Mouse (Mus musculus) Patski (cell line): ENCODE results near the gene Sipa1l1. TPM values are rescaled to one million over a fixed set of nuclear protein-coding genes. Genes with fewer than 3 reads are reported as not detected.

Experiments used
- ATAC-seq: fragments of 100-300 bp; one replicate; pipeline ENCODE4 v1.8.0; 2021
- CTCF ChIA-PET: fragments of 350-600 bp; sonication (Branson Sonifier 250); formaldehyde crosslinking; loops from one replicate; lab custom pipeline; 2022; ENCODE audit warnings: inconsistent platforms; lab: Charles Lee
- POLR2A ChIA-PET: fragments of 350-600 bp; sonication (Branson Sonifier 250); formaldehyde crosslinking; loops from one replicate; lab custom pipeline; 2022; ENCODE audit warnings: antibody characterized with exemption, inconsistent platforms; lab: Charles Lee
- DNase-seq: peaks from one replicate; pipeline ENCODE4 v3.0.0-alpha.2; 2011; ENCODE audit warnings: low read depth, low spot score
- H3K27me3 ChIP-seq: fragments of 371-371 bp; one replicate; pipeline ENCODE4 v1.5.1; 2021
- CTCF ChIP-seq: fragments of 100-300 bp; IDR thresholded peaks from one replicate; pipeline ENCODE4 v1.5.1; 2021
- in situ Hi-C: fragments of 300-500 bp; cut with MboI; formaldehyde crosslinking; loops from 3 replicates; pipeline ENCODE4 v1.11.1; 2018; ENCODE audit warnings: low pct_unique_long_range_greater_than_20kb, mixed read lengths
- polyA plus RNA-seq: library from polyadenylated mRNA; unstranded; gene quantifications from one replicate; pipeline ENCODE4 v1.2.3, GENCODE M21; 2021

Sipa1l1 gene
- polyA plus RNA-seq, 1 experiment from 2014 or later, result 26.0 TPM

GRCm38 (mm10) chr12:82225751-82226228 is 56.7 kb downstream of the Sipa1l1 start:
- no peak for TF ChIP-seq CTCF
- no peaks in the 10 kb centered on the region for H3K27me3 ChIP-seq
- POLR2A ChIA-PET, result no interaction called here
- in situ Hi-C loops, result no loop called here
- CTCF ChIA-PET, result interaction anchor here (1.3 to 1.8 kb wide), 2 partner anchors 10 to 20 kb away, joined by 4 read pairs; no protein-coding TSS in a partner anchor
- DNase-seq (no peak), ATAC-seq (no peak)

DNA sequence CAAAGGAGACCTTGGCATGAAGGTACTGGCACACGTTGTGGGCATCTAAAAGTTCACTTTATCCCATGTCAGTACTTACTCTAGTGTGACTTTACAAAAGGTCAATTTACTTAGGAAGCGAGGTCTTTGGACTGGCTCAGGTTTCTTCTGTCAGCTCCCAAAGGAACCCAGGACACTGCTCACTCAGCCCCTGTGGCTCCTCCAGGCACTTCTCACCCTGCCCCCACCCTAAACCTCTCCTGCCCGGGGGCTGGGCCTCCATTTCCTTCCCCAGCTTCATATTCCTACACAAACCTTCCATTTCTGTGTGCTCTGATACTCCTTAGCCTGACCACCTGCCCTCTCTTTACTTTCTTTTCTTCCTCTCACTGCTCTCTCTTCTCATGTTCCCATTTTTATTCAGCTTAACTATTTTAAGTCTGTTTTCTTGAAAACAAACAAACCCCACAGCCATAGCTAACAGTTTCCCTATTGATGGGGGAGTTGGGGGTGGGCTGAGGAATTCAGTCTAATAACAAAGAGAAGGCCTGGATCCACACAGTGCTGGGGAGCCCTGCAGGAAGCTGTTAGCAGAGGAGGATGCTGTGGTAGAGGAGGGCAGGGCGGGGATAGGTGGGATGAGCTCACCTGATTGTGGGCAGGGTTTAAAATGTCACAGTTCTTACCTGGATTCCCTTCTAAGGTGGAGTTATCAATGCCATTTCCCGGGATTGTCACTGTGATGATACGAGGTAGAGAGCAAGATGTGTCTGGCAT is 57.4 kb downstream of the Sipa1l1 start:
- H3K27me3 ChIP-seq, result no peaks in the 10 kb centered on the region
- ChIA-PET POLR2A (no interaction called here), CTCF (interaction anchor here (1.8 kb wide), 1 partner anchor 19 kb away, joined by 4 read pairs; no protein-coding TSS in a partner anchor)
- no peak for TF ChIP-seq CTCF
- in situ Hi-C loops, result no loop called here
- no peak for DNase-seq
- ATAC-seq, result no peak

- no peak for TF ChIP-seq CTCF
- ChIA-PET CTCF (no interaction called here), POLR2A (no interaction called here)
- DNase-seq (no peak), ATAC-seq (no peak)
- H3K27me3 ChIP-seq, result no peaks in the 10 kb centered on the region
- in situ Hi-C loops, result no loop called here
These were observed 61.0 kb downstream of the Sipa1l1 start for GRCm38 (mm10) chr12:82230127-82230526.

DNA sequence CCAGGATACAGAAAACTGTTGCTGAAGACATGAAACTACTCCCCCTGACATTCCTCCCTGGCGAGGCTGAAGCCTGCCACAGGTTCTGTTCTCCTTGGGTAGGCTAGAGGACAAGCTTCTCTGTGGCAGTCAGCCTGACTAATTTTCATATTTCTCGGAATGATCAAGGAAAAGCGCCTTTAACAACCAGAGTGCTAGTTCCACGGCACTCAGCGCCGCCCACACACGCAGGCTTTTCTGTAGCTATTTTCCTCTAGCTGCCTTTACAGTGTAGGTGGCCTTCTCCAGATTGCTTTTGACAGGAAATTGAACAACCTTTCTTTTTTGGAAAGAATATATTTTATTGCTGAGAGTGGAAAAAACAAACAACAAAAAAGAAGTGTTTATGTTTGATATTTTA is 62.1 kb downstream of the Sipa1l1 start:
- no peak for TF ChIP-seq CTCF
- no peak for ATAC-seq
- ChIA-PET POLR2A (no interaction called here), CTCF (no interaction called here)
- DNase-seq, result no peak
- H3K27me3 ChIP-seq, result no peaks in the 10 kb centered on the region
- in situ Hi-C loops, result no loop called here

DNA sequence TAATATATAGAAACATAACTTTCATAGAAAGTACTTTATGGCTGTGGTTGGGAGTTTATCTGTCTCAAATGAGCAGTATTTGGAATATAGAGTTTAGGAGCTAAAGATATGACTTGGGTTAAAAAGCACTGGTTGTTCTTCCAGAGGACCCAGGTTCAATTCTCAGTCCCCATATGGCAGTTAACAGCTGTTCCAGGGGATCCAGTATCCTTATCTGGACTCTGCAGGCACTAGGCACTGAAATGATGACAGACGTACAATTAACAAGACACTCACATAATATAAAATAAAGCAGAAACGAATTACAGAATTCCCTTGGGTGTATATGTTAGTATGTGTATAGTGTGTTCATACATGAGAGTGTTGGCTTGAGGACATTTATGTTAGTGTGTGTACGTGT is 64.1 kb downstream of the Sipa1l1 start:
- no peak for ATAC-seq
- TF ChIP-seq CTCF, result no peak
- H3K27me3 ChIP-seq, result no peaks in the 10 kb centered on the region
- POLR2A ChIA-PET, result no interaction called here
- DNase-seq, result no peak
- CTCF ChIA-PET, result no interaction called here
- in situ Hi-C loops, result no loop called here

GRCm38 (mm10) chr12:82234463-82235223 is 65.5 kb downstream of the Sipa1l1 start:
- ChIA-PET POLR2A (no interaction called here), CTCF (no interaction called here)
- no peaks in the 10 kb centered on the region for H3K27me3 ChIP-seq
- DNase-seq (no peak), ATAC-seq (no peak)
- in situ Hi-C loops, result no loop called here
- TF ChIP-seq CTCF, result no peak

- POLR2A ChIA-PET, result no interaction called here
- ATAC-seq, result no peak
These were observed 68.0 kb downstream of the Sipa1l1 start for GRCm38 (mm10) chr12:82237095-82237494.

GRCm38 (mm10) chr12:82237946-82238345 is 68.8 kb downstream of the Sipa1l1 start:
- no peak for TF ChIP-seq CTCF
- no peaks in the 10 kb centered on the region for H3K27me3 ChIP-seq
- DNase-seq, result no peak
- ATAC-seq, result no peak
- CTCF ChIA-PET, result no interaction called here
- in situ Hi-C loops, result no loop called here
- POLR2A ChIA-PET, result no interaction called here

More at GRCm38 (mm10) chr12:82237095-82237494, 68.0 kb downstream of the Sipa1l1 start:
- TF ChIP-seq CTCF, result no peak
- in situ Hi-C loops, result no loop called here
- H3K27me3 ChIP-seq, result no peaks in the 10 kb centered on the region
- CTCF ChIA-PET, result no interaction called here
- DNase-seq, result no peak

DNA sequence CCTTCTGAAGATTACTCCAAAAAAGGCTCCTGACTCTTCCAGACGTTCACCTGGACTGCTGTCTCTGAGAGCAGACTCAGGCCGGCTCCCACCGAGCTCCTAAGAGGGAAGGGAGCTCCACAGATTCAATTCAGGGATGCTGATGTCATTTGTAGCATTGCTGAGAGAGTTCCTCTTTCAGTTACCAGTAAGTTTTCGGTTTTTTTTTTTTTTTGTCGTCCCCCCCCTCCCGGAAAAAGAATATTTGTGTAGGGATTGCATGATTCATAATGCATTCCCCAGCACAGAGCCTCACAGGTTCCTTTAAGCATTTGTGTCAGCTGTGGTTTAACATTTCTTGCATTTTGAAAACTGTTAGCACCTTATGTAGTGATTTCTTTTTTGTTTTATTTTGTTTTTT is 71.6 kb downstream of the Sipa1l1 start:
- DNase-seq (no peak), ATAC-seq (no peak)
- POLR2A ChIA-PET, result no interaction called here
- H3K27me3 ChIP-seq, result no peaks in the 10 kb centered on the region
- CTCF ChIA-PET, result no interaction called here
- in situ Hi-C loops, result no loop called here
- TF ChIP-seq CTCF, result no peak

GRCm38 (mm10) chr12:82245219-82245618 is 76.1 kb downstream of the Sipa1l1 start:
- in situ Hi-C loops, result no loop called here
- no peaks in the 10 kb centered on the region for H3K27me3 ChIP-seq
- POLR2A ChIA-PET, result no interaction called here
- ATAC-seq (no peak), DNase-seq (no peak)
- CTCF ChIA-PET, result interaction anchor here (1.1 kb wide), 1 partner anchor 20 kb away, joined by 4 read pairs; no protein-coding TSS in a partner anchor
- no peak for TF ChIP-seq CTCF

GRCm38 (mm10) chr12:82246422-82246821 is 77.3 kb downstream of the Sipa1l1 start:
- DNase-seq, result no peak
- no peaks in the 10 kb centered on the region for H3K27me3 ChIP-seq
- no peak for ATAC-seq
- ChIA-PET POLR2A (no interaction called here), CTCF (interaction anchor here (1.1 kb wide), 1 partner anchor 21 kb away, joined by 4 read pairs; no protein-coding TSS in a partner anchor)
- no peak for TF ChIP-seq CTCF
- in situ Hi-C loops, result no loop called here
